Mouse (Mus musculus) heart, postnatal 10 days (tissue): ENCODE data around the gene Tmbim1. TPM values are rescaled to one million over a fixed set of nuclear protein-coding genes. Genes with fewer than 3 reads are reported as not detected.

Experiments used
- DNase-seq, 2 experiments: peaks; one replicate each; pipeline ENCODE4 v3.0.0; 2021
- intact Hi-C: fragments of 180-260 bp; cut with DNase I; formaldehyde crosslinking; loops from one replicate; pipeline ENCODE4 v1.15.1; 2025
- total RNA-seq, 2 experiments: library from RNA; stranded (reverse); gene quantifications; 2 replicates each; pipeline ENCODE4 v1.2.3; 2021

Gene Tmbim1
- total RNA-seq, 2 experiments from 2014 or later, result 43.2 to 45.8 TPM

- intact Hi-C loops, result no loop called here
- peak in 1 of 2 experiments; percentile 48 for DNase-seq
These were observed 65.8 kb downstream of the Tmbim1 start for GRCm38 (mm10) chr1:74239618-74240017.

- intact Hi-C loops, result no loop called here
- DNase-seq, result no peak
These were observed 66.3 kb downstream of the Tmbim1 start for GRCm38 (mm10) chr1:74239162-74239561.

Other genes with a start within 250 kb of the Tmbim1 start
- 100 to 1,000 TPM; 532 to 688 TPM for gene Tns1, start 181.2 kb downstream of the Tmbim1 start, total RNA-seq
- 1 to 10 TPM; 1.2 to 1.5 TPM for gene Rufy4, start 180.1 kb downstream of the Tmbim1 start, total RNA-seq
- under 1 TPM; 0.14 to 0.17 TPM for gene Cxcr2, start 151.6 kb downstream of the Tmbim1 start, total RNA-seq
- gene Cxcr1, start 111.0 kb downstream of the Tmbim1 start, total RNA-seq, result not detected
- 100 to 1,000 TPM; 213 to 219 TPM for gene Arpc2, start 69.5 kb downstream of the Tmbim1 start, total RNA-seq
- not detected for gene Gpbar1, start 27.1 kb downstream of the Tmbim1 start, total RNA-seq
- gene Aamp, start 20.9 kb downstream of the Tmbim1 start, total RNA-seq, result 100 to 1,000 TPM; 103 to 109 TPM
- gene Pnkd, start 20.7 kb downstream of the Tmbim1 start, total RNA-seq, result 100 to 1,000 TPM; 205 to 211 TPM
- under 1 TPM; 0.29 to 0.45 TPM for gene Catip, start 56.5 kb upstream of the Tmbim1 start, total RNA-seq
- 1 to 10 TPM; 1.2 to 3.7 TPM for gene Slc11a1, start 69.6 kb upstream of the Tmbim1 start, total RNA-seq
- gene Ctdsp1, start 85.9 kb upstream of the Tmbim1 start, total RNA-seq, result 100 to 1,000 TPM; 117 to 122 TPM
- 1 to 10 TPM; 1.1 to 1.2 TPM for gene Vil1, start 103.8 kb upstream of the Tmbim1 start, total RNA-seq
- gene Cnot9, start 200.4 kb upstream of the Tmbim1 start, total RNA-seq, result 10 to 100 TPM; 20.8 to 22.4 TPM
- gene Plcd4, start 237.3 kb upstream of the Tmbim1 start, total RNA-seq, result not detected
- gene Usp37, start 238.7 kb upstream of the Tmbim1 start, total RNA-seq, result 10 to 100 TPM; 13.6 to 18.5 TPM